Mouse (Mus musculus): ENCODE data around the gene Kif19a. TPM values are rescaled to one million over a fixed set of nuclear protein-coding genes. Genes with fewer than 3 reads are reported as not detected.
A peak's percentile ranks its signal among the peaks of the same experiment; 100 is the strongest.

Gene Kif19a
- polyA plus RNA-seq, 1 experiment: not detected

DNA sequence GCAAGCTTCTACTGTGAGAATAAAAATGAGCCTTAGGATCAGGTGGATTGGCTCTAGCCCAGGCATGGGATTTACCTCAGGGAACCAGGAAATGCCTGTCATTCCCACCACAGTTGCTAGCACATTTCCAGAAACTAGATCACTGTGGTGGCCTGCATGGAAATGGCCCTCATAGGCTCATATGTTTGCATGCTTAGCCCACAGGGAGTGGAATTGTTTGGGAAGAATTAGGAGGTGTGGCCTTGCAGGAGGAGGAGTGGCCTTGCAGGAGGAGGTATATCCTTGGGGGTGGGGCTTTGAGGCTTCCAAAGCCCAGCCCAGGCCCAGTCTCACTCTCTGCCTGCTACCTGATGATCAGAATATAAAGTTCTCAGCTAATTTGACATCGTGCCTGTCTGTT, 36.7 kb downstream of the Kif19a start:
- Histone ChIP-seq H3K4me3 (ENCODE audit: insufficient read depth, low read length) (no peak overlapping the region), H3K4me1 (ENCODE audit: control insufficient read depth, insufficient read depth, low read length) (no peaks in the 10 kb centered on the region), H3K27ac (ENCODE audit: insufficient read depth, low read length) (no peak overlapping the region)
- TF ChIP-seq CTCF (IDR thresholded peaks at IDR 0.05; ENCODE audit: borderline replicate concordance, insufficient read depth, low read length): no peak
- TF ChIP-seq POLR2A (IDR thresholded peaks at IDR 0.05; ENCODE audit: low read depth, low read length): no peak

DNA sequence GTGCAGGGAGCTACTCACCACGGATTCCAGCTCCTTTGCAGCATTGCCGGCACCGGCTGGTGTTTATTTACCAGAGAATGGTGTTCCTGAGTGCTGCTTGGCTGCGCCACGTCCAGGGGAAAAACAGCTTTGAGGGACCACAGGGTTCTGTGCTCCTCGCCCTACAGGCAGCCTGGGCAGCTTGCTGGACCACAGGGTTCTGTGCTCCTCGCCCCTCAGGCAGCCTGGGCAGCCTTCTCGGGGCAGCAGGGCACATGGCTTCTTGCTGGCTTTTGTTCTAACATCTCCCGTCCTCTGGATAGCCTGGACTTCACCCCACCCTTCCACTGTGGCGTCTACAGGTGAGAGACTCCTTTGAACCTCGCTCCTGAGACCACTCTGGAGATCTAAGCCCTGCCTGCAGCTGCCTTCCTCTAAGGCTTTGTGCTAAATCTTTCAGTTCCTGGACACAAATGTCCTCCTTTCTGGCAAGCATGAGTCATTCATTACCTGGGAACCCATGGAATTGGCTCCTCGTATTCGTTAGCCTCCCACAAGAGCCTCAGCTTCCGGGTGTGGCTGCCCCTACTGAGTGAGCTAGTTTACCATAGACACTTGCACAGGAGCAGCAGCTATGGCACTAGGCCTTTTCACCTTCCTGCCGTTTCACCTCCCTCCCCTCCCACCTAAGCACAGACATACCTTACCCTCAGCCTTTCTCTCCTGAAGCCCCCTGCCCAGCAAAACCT, 37.5 kb downstream of the Kif19a start:
- H3K4me3 ChIP-seq (ENCODE audit: insufficient read depth, low read length): no peak overlapping the region
- TF ChIP-seq CTCF (IDR thresholded peaks at IDR 0.05; ENCODE audit: borderline replicate concordance, insufficient read depth, low read length) (no peak), POLR2A (IDR thresholded peaks at IDR 0.05; ENCODE audit: low read depth, low read length) (no peak)
- peaks cover 5% of the 10 kb centered on the region; the same call in 1 of the 2 replicates for H3K4me1 ChIP-seq (ENCODE audit: control insufficient read depth, insufficient read depth, low read length)
- H3K27ac ChIP-seq (ENCODE audit: insufficient read depth, low read length): no peak overlapping the region

DNA sequence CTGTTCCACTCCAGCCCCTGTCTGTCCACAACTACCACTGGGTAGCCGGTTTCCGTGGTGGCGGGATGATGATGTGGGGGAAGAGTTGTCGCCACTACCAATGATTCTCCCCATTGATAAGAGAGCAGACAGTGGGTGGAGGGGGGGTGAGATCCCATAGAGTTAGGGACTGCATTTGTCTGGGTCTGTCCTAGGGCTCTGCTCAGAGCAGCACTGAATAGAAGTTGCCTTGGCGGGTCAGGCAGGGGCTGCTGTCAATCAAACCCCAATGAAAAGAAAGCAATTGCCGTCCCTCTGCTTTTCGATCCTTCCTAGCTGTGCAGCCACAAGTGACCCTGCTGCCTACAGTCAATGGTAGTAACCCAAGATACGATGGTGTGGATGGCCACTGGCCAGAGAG, 38.8 kb downstream of the Kif19a start:
- Histone ChIP-seq H3K27ac (ENCODE audit: insufficient read depth, low read length) (no peak overlapping the region), H3K4me1 (ENCODE audit: control insufficient read depth, insufficient read depth, low read length) (peaks cover 5% of the 10 kb centered on the region; the same call in 1 of the 2 replicates), H3K4me3 (ENCODE audit: insufficient read depth, low read length) (no peak overlapping the region)
- TF ChIP-seq CTCF (IDR thresholded peaks at IDR 0.05; ENCODE audit: borderline replicate concordance, insufficient read depth, low read length) (no peak), POLR2A (IDR thresholded peaks at IDR 0.05; ENCODE audit: low read depth, low read length) (no peak)

DNA sequence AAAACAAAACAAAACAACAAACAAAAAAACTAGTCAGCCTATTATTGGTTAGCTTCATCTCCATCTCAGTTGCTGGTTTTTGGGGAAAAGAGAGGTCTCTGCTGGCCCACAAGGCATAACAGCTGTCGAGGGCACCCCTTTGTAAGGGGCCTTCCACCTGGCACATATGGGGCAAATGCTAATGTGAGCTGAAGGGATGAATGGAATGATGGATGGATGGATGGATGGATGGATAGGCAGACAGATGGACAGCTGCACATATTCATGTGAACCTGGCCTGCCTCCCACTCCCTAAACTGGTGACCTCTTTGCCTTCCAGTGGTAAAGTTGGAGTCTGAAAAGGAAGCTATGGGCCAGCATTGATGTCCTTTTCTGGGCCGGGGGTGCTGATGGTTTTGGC, 41.8 kb downstream of the Kif19a start:
- peaks cover 5% of the 10 kb centered on the region; the same call in 1 of the 2 replicates for H3K4me1 ChIP-seq (ENCODE audit: control insufficient read depth, insufficient read depth, low read length)
- no peak for TF ChIP-seq CTCF (IDR thresholded peaks at IDR 0.05; ENCODE audit: borderline replicate concordance, insufficient read depth, low read length)
- TF ChIP-seq POLR2A (IDR thresholded peaks at IDR 0.05; ENCODE audit: low read depth, low read length): no peak
- H3K27ac ChIP-seq (ENCODE audit: insufficient read depth, low read length): no peak overlapping the region
- no peak overlapping the region for H3K4me3 ChIP-seq (ENCODE audit: insufficient read depth, low read length)

DNA sequence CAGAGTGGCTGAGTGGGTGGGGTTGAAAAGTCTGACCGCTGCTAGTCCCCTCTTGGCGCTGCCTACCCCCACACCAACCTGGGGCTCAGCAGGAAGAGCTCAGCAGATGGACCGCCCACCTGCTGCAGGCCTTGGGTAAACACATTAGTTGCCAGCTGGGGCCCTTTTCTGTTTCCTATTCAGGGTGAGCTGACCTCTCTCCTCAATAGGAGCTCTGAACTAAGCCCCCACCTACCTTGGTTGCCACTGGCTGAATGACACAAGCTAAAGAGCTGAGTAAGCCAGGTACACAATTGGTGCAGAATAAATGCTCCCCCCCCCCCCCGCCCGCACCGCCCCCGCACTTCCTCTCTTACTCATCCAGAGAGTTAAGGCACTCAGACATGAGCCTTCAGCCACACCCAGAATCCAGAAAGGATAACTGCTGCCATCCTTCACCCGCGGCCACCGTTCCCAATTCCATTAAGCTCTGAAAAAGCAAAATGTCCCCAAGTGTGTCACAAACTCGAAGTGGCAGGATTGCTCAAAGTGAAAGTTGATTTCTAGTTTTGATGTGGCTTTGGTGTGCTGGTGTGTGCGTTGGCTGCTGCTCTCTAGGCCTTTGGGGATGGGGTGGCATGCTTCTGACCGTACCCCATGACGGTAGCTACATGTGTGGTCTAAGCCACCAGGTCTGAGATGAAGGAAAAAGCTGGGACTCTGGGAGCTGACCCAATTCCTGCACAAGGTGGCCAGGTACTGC, 42.7 kb downstream of the Kif19a start:
- H3K4me1 ChIP-seq (ENCODE audit: control insufficient read depth, insufficient read depth, low read length): peaks cover 5% of the 10 kb centered on the region; the same call in 1 of the 2 replicates
- no peak overlapping the region for H3K27ac ChIP-seq (ENCODE audit: insufficient read depth, low read length)

DNA sequence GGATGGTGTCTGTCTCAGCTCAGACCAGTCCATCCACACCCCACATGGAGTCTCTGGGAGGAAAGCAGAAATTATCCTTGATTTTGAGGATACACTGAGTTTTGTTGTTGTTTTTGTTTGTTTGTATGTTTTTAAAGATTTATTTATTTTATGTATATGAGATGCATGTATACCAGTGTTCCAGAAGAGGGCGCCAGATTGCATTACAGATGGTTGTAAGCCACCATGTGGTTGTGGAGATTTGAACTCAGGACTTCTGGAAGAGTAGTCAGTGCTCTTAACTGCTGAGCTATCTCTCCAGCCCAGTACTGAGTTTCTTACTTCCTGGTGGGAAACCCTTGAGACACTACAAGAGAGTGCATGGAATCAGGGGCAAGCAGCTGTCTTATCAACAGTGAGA, 44.2 kb downstream of the Kif19a start:
- H3K4me1 ChIP-seq (ENCODE audit: control insufficient read depth, insufficient read depth, low read length): peaks cover 5% of the 10 kb centered on the region; the same call in 1 of the 2 replicates
- no peak for TF ChIP-seq CTCF (IDR thresholded peaks at IDR 0.05; ENCODE audit: borderline replicate concordance, insufficient read depth, low read length)
- TF ChIP-seq POLR2A (IDR thresholded peaks at IDR 0.05; ENCODE audit: low read depth, low read length): no peak

More for the DNA sequence above, 42.7 kb downstream of the Kif19a start:
- no peak overlapping the region for H3K4me3 ChIP-seq (ENCODE audit: insufficient read depth, low read length)
- TF ChIP-seq POLR2A (IDR thresholded peaks at IDR 0.05; ENCODE audit: low read depth, low read length) (no peak), CTCF (IDR thresholded peaks at IDR 0.05; ENCODE audit: borderline replicate concordance, insufficient read depth, low read length) (no peak)

DNA sequence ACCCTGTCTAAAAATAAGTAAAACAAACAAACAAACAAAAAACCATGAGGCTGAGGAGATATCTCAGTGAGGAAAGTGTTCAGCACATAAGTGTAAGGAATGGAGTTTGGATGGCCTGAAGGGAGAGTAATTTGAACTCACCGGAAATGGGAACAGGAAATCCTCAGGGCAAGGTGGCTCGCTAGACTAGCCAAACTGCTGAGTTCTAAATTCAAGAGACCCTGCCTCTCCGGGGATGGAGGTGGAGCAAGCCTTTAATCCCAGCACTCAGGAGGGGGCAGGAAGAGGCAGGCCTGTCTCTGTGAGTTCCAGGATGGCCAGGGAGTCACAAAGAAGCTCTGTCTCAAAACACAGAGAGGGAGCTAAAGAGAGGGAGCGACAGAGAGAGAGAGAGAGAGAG, 45.2 kb downstream of the Kif19a start:
- TF ChIP-seq POLR2A (IDR thresholded peaks at IDR 0.05; ENCODE audit: low read depth, low read length): no peak
- no peak for TF ChIP-seq CTCF (IDR thresholded peaks at IDR 0.05; ENCODE audit: borderline replicate concordance, insufficient read depth, low read length)
- H3K4me3 ChIP-seq (ENCODE audit: insufficient read depth, low read length): no peak overlapping the region
- no peak overlapping the region for H3K27ac ChIP-seq (ENCODE audit: insufficient read depth, low read length)
- H3K4me1 ChIP-seq (ENCODE audit: control insufficient read depth, insufficient read depth, low read length): peaks cover 5% of the 10 kb centered on the region; the same call in 1 of the 2 replicates

More for the DNA sequence above, 44.2 kb downstream of the Kif19a start:
- Histone ChIP-seq H3K27ac (ENCODE audit: insufficient read depth, low read length) (no peak overlapping the region), H3K4me3 (ENCODE audit: insufficient read depth, low read length) (no peak overlapping the region)

DNA sequence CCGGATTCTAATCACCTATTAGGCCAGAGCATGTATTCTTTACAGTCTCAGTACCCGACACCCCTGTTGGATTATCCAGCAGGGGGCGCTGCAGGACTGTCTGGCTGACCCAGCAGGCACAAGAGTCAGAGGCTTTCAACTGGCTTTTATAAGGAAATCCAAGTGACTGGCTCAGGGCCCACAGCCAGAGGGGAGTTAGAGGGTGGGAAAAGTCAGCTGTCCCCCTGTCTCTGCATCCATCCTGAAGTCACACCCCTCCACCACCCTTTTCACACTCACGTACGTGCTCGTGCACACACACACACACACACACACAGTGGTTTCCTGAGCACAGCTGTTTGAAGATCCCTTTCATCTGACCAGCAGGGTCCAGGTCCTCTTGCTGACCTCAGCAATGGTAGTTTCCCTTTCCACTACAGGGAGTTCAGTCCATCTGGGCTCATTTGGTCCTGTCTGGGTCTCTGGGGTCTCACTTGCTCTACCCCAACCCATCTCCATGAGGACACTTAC, 47.6 kb downstream of the Kif19a start:
- peak; percentile 69 for TF ChIP-seq CTCF (IDR thresholded peaks at IDR 0.05; ENCODE audit: borderline replicate concordance, insufficient read depth, low read length)
- no peak for TF ChIP-seq POLR2A (IDR thresholded peaks at IDR 0.05; ENCODE audit: low read depth, low read length)
- no peak overlapping the region for H3K4me3 ChIP-seq (ENCODE audit: insufficient read depth, low read length)
- H3K27ac ChIP-seq (ENCODE audit: insufficient read depth, low read length): no peak overlapping the region
- no peaks in the 10 kb centered on the region for H3K4me1 ChIP-seq (ENCODE audit: control insufficient read depth, insufficient read depth, low read length)

DNA sequence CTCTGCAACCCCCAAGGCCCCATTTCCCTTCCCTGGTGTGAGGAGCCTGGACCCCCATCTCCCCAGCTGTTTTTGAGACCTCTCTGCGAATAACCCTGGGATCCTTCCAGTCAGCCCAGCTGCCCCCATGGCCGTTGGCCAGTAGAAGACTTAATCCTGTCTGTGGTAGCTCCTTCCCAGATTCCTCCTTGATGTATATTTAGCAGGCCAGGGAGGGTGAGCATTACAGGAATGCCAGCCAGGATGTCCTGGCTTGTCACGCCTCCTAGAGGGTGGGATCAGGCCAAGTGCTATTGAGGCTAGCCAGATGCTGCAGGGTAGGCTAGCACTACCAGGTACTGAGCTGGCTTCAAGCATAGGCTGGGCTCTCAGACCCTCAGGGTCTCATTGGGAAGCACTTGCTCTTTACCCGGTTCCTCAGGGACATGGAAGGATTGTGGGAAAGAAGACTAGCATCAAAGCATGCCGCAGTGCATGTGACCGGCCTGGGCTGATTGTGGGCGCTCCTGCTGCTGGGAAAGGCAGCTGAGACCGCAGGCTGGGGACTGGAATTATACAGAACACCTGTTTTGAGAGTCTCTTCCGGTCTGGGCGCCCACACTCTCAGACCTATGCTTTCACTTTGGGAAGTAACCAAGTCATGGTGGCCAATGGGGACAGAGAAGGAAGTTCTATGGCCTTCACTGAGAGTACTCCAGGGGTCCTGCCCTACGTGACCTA, 49.8 kb downstream of the Kif19a start:
- TF ChIP-seq CTCF (IDR thresholded peaks at IDR 0.05; ENCODE audit: borderline replicate concordance, insufficient read depth, low read length) (no peak), POLR2A (IDR thresholded peaks at IDR 0.05; ENCODE audit: low read depth, low read length) (no peak)
- Histone ChIP-seq H3K4me3 (ENCODE audit: insufficient read depth, low read length) (no peak overlapping the region), H3K4me1 (ENCODE audit: control insufficient read depth, insufficient read depth, low read length) (no peaks in the 10 kb centered on the region), H3K27ac (ENCODE audit: insufficient read depth, low read length) (no peak overlapping the region)
